Mouse (Mus musculus) retina, postnatal 7 days (tissue): ENCODE results near the gene Rbms2.
"Not testable (repeated sequence)": the region's sequence is repeated elsewhere in the genome, so short reads cannot be mapped to it uniquely, and the experiment has no call there.

Source experiments
- DNase-seq: peaks from one replicate; pipeline ENCODE4 v3.0.0-alpha.2; 2012; ENCODE audit warnings: low read depth, low spot score

Rbms2 gene

DNA sequence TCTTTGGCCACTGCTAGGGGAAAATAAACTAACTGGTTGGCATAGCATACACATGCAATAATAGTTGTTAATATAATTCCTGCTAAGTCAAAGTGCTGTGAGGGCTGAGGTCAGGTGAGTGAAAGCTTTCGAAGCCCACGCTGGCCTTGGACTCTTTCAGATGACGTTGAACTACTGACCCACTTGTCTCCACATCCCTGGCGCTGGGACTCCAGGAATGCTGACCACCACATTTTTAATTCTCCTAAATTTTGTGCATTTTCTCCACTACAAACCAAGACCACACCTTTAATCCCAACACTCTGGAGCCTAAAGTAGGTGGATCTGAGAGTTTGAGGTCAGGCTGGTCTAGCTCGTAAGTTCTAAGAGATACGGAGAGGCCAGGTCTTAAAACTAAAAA is 13.0 kb upstream of the Rbms2 start:
- DNase-seq, result no peak

DNA sequence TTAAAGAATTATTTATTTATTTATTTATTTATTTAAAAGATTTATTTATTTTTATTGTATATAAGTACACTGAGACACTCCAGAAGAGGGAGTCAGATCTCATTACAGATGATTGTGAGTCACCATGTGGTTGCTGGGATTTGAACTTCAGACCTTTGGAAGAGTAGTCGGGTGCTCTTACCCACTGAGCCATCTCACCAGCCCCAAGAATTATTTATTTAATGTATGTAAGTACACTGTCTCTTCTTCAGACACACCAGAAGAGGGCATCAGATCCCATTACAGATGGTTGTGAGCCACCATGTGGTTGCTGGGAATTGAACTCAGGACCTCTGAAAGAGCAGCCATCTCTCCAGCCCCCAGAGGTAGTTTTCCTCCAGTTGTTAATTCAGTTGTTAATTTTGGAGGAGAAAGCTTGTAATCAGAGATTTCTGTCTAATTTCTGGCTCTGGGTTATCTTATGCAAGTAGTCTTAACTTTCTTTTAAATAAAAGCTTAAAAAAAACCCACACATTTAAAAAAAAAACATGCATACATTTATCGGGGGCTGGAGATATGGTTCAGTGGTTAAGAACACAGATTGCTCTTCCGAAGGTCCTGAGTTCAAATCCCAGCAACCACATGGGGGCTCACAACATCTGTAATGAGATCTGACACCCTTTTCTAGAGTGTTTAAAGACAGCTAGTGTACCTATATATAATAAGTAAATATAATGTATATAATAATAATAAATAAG is 12.1 kb upstream of the Rbms2 start:
- DNase-seq, result not testable (repeated sequence)

- DNase-seq, result no peak
These were observed 11.4 kb upstream of the Rbms2 start for GRCm38 (mm10) chr10:128191472-128191871.

DNA sequence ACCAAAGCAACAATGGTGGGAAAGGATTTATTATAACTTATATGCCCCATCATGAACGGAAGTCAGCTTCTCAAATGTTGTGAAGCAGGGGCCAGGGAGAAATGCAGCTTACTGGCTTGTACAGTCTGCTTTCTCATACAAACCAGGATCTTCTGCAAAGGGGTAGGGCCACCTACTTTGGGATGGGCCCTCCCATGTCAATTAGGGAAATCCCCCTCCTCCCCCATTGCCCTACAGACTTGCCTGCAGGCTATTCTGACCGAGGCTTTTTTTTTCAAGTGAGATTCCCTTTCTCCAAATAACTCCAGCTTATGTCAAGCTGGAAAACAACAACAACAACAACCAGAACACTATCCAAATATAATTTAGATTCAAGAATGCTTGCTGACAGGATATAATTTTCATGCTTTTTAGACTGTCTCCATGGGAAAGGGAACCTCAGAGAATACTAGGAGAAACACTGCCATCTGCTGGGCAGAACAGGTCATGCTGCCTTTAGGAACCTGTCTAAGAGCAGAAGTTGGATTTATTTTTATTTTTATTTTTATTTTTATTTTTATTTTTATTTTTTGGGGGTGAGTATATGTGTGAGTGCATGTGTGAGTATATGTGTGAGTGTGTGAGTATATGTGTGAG is 8.3 kb upstream of the Rbms2 start:
- peak; percentile 59 for DNase-seq

DNA sequence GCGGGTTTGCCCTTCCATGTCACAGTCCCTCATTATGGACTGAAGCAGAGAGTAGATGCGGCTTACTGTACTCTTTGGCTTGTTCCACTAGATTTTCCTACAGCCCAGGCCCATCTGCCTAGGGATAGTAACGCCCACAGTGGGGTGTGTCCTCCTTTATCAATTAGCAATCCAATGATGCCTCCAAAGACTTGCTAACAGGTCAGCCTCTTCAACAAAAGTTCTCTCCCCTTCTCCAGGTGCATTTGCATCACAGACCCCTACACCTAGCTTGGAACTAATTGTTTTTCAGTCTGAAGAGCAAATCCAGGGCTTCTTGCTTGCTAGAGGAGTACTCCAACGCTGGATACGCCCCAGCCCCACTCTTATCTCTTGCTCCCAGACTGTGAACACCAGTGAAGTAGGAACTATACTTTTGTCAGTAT is 7.1 kb upstream of the Rbms2 start:
- no peak for DNase-seq

DNA sequence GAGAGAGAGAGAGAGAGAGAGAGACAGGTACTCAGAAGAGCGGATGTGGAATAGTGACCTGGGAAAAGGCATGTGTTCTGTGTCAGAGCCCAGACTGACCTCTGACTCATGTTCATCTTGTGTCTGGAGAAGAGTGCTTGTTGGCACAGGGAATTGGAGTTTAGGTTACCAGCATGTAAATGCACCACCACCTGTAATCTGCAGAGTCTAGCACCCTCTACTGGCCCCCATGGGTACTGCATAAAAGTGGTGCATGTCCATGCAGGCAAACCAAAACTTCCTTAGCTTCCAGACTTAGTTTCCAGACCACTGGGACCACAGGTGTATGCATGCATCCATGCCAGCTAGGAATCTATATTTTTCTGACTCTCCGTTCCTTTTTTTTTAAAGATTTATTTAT is 5.9 kb upstream of the Rbms2 start:
- DNase-seq, result peak; percentile 78

DNA sequence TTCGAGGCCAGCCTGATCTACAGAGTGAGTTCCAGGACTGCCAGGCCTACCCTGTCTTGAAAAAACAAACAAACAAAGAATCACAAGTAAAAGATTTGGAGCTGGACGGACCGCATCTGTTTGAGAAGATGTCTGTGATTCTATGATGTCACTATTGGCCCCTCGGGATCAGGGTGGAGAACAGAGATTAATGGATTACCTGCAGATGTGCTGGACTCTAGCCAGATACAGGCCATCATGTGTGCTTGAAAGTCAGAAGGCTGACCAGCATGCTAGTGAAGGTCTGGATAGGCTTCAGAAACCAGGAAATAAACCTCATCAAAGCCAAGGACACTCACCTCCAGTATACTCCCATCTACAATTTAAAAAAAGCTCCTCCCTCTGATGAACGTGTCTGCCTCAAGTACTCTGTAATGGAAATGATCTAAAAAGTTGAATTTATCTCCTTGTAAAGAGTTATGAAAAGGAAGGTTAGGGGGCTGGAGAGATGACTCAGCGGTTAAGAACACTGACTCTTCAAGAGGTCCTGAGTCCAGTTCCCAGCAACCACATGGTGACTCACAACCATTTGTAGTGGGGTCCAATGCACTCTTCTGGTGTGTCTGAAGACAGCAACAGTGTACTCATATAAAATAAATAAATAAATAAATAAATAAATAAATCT is 5.3 kb upstream of the Rbms2 start:
- no peak for DNase-seq

DNA sequence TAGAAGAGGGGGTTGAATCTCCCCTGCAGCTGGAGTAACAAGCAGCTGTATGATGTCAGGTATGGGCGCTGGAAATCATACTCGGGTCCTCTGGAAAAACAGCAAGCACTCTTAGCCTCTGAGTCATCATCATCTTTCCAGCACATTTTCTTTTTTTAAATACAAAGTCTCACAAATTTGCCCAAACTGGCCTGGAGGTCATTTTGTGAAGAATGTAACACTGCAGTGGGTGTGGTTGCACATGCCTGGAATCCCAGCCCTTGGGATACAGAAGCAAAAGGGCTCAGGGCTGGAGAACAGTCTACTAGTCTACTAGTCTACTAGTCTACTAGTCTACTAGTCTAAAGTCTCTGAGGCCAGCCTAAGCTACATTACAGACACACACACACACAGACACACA is 4.2 kb upstream of the Rbms2 start:
- DNase-seq, result no peak

GRCm38 (mm10) chr10:128177316-128177715 is 2.8 kb downstream of the Rbms2 start:
- no peak for DNase-seq

DNA sequence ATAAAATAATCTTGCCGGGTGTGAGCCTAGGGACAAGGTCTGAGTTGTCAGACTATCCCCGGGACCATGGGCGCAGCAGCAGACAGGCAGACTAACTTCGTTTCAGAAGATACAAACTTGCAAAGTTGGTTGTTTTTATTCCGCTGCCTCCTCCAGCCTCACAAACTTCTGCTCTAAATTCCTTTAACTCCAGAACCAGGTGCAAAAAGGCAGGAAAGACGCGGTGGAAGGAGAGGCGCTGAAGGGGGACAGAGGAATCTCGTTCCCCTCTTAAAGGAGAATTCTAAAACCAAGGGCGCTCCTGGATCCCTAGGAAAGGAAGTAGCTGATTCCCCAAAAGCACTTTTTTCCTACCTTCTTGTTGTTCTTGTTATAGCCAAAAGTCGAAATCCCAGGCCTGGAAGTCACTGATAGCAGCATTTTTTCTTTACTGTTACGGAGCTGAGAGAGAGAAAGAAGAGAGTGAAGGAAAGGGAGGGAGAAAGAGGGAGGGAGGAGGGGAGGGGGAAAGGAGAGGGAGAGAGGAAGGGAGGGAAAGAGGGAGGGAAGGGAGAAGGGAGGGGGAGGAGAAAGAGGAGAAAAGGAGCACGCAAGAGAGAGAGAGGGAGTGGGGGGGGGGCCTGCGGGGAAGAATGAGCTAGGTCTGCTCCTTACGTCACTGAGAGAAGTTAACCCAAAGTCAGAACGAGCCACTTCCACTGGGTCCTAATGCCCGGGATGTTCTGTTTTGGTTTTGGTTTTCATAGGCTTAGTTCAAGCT is 3.9 kb downstream of the Rbms2 start:
- peak; percentile 21 for DNase-seq

- no peak for DNase-seq
These were observed 4.8 kb downstream of the Rbms2 start for GRCm38 (mm10) chr10:128175302-128175701.

DNA sequence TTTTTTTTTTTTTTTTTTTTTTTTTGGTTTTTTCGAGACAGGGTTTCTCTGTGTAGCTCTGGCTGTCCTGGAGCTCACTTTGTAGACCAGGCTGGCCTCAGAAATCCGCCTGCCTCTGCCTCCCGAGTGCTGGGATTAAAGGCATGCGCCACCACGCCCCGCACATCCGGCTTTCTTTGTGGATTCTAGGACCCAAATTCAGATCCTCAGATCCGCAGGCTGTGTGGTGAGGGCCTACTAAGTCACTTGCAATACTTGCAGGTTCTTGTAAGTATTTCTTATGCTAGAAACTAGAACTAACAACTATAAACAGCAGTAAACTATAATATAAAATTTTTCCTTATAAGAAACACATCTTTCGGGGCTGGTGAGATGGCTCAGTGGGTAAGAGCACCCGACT is 8.7 kb downstream of the Rbms2 start:
- not testable (repeated sequence) for DNase-seq

- DNase-seq, result no peak
These were observed 13.0 kb downstream of the Rbms2 start for GRCm38 (mm10) chr10:128167091-128167490.

DNA sequence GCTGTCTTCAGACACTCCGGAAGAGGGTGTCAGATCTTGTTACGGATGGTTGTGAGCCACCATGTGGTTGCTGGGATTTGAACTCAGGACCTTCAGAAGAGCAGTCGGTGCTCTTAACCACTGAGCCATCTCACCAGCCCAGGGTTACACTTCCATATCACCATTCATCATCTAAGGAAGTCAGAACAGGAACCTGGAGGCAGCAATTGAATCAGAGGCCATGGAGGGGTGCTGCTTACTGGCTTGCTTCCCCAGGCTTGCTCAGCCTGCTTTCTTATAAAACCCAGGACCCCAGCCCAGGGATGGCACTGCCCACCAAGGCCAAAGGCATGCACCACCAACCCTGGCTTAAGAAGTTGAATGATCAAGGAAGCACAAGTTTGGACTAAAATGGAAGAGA is 14.4 kb downstream of the Rbms2 start:
- not testable (repeated sequence) for DNase-seq

- DNase-seq, result no peak
These were observed 26.1 kb downstream of the Rbms2 start for GRCm38 (mm10) chr10:128153978-128154377.

DNA sequence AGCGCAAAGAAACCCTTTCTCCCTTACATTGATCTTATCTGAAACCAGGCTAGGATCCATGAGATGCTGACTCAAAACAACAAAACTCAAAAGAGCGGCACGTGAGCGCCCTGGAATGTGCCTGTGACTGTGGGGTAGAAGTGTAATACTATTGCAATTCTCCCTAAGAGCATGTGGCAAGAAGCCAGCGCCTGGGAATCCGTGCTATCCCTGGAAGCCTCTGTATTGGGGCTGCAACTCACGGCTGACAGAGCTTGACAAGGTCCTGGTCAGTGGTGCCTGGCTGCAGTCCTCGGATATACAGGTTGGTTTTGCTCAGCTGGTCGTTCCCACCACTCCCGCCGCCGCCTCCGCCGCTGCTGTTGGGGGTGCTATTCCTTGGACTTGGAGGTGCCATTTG is 29.2 kb downstream of the Rbms2 start:
- DNase-seq, result no peak

DNA sequence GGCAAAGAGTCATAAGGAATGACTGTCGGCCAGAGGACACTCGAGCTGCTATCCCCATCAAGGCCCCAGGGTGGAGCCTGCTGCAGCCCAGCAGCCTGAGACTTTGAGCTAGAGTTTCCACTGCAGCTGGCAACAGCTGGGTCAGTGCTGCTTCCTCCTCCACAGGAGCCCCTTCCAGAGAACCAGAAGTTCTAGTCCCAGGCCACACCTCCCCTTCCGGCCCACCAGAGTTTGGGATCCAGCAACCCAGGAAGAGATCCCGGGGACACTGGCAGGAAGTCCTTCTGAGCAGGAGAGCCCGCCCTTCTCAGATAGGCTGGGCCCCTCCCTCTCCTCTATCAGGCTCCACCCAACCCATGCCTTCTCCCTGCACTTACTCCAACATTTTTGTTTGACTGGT is 30.5 kb downstream of the Rbms2 start:
- no peak for DNase-seq

DNA sequence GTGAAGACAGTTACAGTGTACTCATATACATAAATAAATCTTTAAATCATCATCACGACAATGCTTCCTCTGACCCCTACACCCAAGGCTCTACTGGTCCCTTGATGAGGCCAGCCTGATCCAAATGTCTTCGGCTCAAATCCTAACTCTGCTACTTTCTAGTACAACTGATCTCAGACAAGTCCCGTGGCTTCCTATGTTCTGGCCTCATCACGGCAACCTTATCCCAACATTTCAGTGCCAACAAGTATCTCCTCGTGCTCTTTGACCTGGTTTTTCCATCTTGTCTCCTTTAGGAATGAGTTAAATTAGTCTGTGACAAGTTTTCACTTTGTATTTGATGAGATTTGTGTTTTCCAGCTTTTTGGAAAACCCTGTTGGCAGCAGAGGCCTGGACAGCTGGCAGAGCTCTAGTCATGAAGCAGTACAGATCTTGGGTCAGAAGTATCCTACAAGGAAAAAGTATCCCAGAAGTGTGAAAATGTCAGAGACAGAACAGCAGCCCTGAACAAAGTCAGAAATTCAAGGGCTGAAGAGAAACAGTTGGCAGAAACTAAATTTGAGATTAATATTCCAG is 31.2 kb downstream of the Rbms2 start:
- DNase-seq, result no peak

DNA sequence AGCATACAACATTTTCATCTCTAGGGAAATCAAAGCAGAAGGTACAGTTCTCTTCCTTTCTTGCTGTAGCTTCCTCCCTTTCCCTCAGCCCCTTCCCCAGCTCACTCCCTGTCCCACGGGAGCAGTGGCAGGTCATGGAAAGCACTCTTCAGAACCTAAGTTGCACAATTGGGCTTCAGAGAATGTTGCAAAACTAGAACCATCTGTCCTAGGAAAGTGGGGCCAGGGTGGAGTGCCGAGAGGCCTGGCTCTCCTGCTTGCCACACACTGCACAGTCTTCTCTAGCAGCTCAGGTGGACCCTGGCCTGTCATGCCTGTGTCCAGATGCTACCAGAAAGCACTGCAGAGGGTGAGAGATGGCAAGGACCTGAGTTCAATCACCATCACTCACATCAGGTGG is 35.1 kb downstream of the Rbms2 start:
- DNase-seq, result no peak

GRCm38 (mm10) chr10:128143659-128144058 is 36.4 kb downstream of the Rbms2 start:
- DNase-seq, result no peak

GRCm38 (mm10) chr10:128142165-128142564 is 37.9 kb downstream of the Rbms2 start:
- no peak for DNase-seq
